Mouse (Mus musculus) G1E (cell line): ENCODE measurements around the gene Rbm8a2.

Experiments
- CTCF ChIP-seq: IDR thresholded peaks from 2 replicates; pipeline ENCODE4 v1.5.1; 2012; ENCODE audit warnings: low read depth, low read length, inconsistent platforms, mixed read lengths
- GATA1 ChIP-seq: IDR thresholded peaks from 2 replicates; pipeline ENCODE4 v1.6.1; 2012; ENCODE audit warnings: borderline replicate concordance, low read length, inconsistent platforms, mixed read lengths
- GATA2 ChIP-seq: IDR thresholded peaks from 2 replicates; pipeline ENCODE4 v1.6.1; 2012; ENCODE audit warnings: low read depth, low read length, inconsistent platforms, borderline replicate concordance
- POLR2AphosphoS5 ChIP-seq: IDR thresholded peaks from 2 replicates; pipeline ENCODE4 v1.6.1; 2012; ENCODE audit warnings: low read depth, low read length, inconsistent platforms; ENCODE audit not compliant: insufficient replicate concordance
- TAL1 ChIP-seq: conservative IDR thresholded peaks from 2 replicates; pipeline ENCODE4 v1.6.1; 2012; ENCODE audit warnings: low read depth, low read length, inconsistent platforms, mixed read lengths

GRCm38 (mm10) chr1:175946718-175947315 is 32.1 kb downstream of the Rbm8a2 start:
- TF ChIP-seq CTCF (no peak), POLR2AphosphoS5 (no peak), TAL1 (no peak), GATA1 (no peak), GATA2 (no peak)
